Mouse (Mus musculus): ENCODE measurements around the gene Ephb1.

The Ephb1 gene

GRCm38 (mm10) chr9:102243296-102243695 is 111.2 kb downstream of the Ephb1 start:
- DNase-seq: no peak

- DNase-seq: no peak
Observed at GRCm38 (mm10) chr9:102241546-102241945, 112.9 kb downstream of the Ephb1 start.

GRCm38 (mm10) chr9:102240215-102240614 is 114.3 kb downstream of the Ephb1 start:
- DNase-seq: no peak

- no peak for DNase-seq
Observed at GRCm38 (mm10) chr9:102235444-102235951, 119.0 kb downstream of the Ephb1 start.

GRCm38 (mm10) chr9:102231248-102231647 is 123.2 kb downstream of the Ephb1 start:
- DNase-seq: no peak

GRCm38 (mm10) chr9:102216746-102217566 is 137.5 kb downstream of the Ephb1 start:
- DNase-seq: no peak

- no peak for DNase-seq
Observed at GRCm38 (mm10) chr9:102212036-102212383, 142.5 kb downstream of the Ephb1 start.

- no peak for DNase-seq
Observed at GRCm38 (mm10) chr9:102211296-102212035, 143.0 kb downstream of the Ephb1 start.

GRCm38 (mm10) chr9:102205518-102205917 is 149.0 kb downstream of the Ephb1 start:
- no peak for DNase-seq

- no peak for DNase-seq
Observed at GRCm38 (mm10) chr9:102201867-102202266, 152.6 kb downstream of the Ephb1 start.

GRCm38 (mm10) chr9:102196856-102197255 is 157.6 kb downstream of the Ephb1 start:
- DNase-seq: no peak

GRCm38 (mm10) chr9:102194063-102194462 is 160.4 kb downstream of the Ephb1 start:
- no peak for DNase-seq

GRCm38 (mm10) chr9:102192724-102193685 is 161.5 kb downstream of the Ephb1 start:
- DNase-seq: no peak

- DNase-seq: no peak
Observed at GRCm38 (mm10) chr9:102190058-102190457, 164.4 kb downstream of the Ephb1 start.

- no peak for DNase-seq
Observed at GRCm38 (mm10) chr9:102189406-102189805, 165.1 kb downstream of the Ephb1 start.

- no peak for DNase-seq
Observed at GRCm38 (mm10) chr9:102183663-102184274, 170.7 kb downstream of the Ephb1 start.

GRCm38 (mm10) chr9:102181810-102182490 is 172.5 kb downstream of the Ephb1 start:
- DNase-seq: no peak

- DNase-seq: no peak
Observed at GRCm38 (mm10) chr9:102181276-102181675, 173.2 kb downstream of the Ephb1 start.

GRCm38 (mm10) chr9:102180486-102180885 is 174.0 kb downstream of the Ephb1 start:
- DNase-seq: no peak

GRCm38 (mm10) chr9:102180070-102180469 is 174.4 kb downstream of the Ephb1 start:
- DNase-seq: no peak

- no peak for DNase-seq
Observed at GRCm38 (mm10) chr9:102169706-102170105, 184.8 kb downstream of the Ephb1 start.

- DNase-seq: no peak
Observed at GRCm38 (mm10) chr9:102155876-102156275, 198.6 kb downstream of the Ephb1 start.

Measured in spleen, adult 18-20 months (tissue).